Mouse (Mus musculus): ENCODE measurements around the gene Emp1. TPM values are rescaled to one million over a fixed set of nuclear protein-coding genes. Genes with fewer than 3 reads are reported as not detected.

The Emp1 gene
- total and polyA plus RNA-seq, 3 experiments: 0.22 TPM; not detected in 2

DNA sequence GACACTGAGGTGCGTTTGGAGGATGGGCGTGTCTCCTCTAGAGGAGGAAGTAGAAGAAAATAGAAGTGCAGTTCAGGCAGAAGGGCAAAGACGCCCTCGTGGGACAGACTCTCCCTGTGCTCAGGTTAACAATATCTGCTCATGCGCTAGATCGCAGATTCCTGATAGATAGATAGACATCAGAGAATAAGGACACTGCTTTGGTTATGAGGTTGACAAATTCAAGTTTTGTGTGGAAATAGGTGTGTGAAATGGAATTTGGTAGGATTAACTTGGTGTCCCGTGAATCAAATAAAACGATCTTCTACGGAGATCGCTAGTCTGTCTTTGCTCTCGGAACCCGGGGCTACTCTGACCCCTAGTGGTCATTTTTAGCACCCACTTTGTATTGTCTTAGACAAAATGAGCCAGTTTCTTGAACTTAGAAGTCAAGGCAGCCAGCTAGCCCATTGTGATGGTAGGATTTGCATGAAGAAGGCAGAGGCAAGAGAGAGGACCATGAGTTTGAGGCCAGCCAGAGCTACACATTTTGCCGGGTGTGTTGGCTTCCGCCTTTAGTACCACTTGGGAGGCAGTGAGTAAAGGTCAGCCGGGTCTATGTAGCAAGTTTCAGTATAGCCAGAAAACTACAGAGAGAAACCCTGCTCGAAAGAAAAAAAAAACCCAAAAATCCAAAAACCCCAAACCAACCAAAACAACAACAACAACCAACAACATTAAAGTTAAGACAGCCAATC, 15.4 kb downstream of the Emp1 start:
- ATAC-seq (ENCODE audit: extremely low read depth, insufficient number of reproducible peaks, low FRiP score, poor library complexity, severe bottlenecking) (no peak), DNase-seq (ENCODE audit: low spot score) (no peak)
- Histone ChIP-seq H3K36me3 (replicated peaks) (no peaks in the 10 kb centered on the region), H3K4me3 (ENCODE audit: low read depth, low read length) (no peak overlapping the region), H3K4me1 (ENCODE audit: insufficient read depth, low read depth, low read length) (no peaks in the 10 kb centered on the region), H3K9me3 (replicated peaks) (peaks cover 26% of the 10 kb centered on the region), H3K27me3 (ENCODE audit: insufficient read depth, low read length) (no peaks in the 10 kb centered on the region)
- TF ChIP-seq CTCF (IDR thresholded peaks at IDR 0.05; ENCODE audit: low read depth, low read length) (no peak), POLR2AphosphoS5 (IDR thresholded peaks at IDR 0.05; ENCODE audit: insufficient replicate concordance, low read depth, low read length) (no peak), GATA2 (IDR thresholded peaks at IDR 0.05; ENCODE audit: borderline replicate concordance, low read depth, low read length) (no peak), GATA1 (IDR thresholded peaks at IDR 0.05; ENCODE audit: borderline replicate concordance, low read length) (no peak), TAL1 (conservative IDR thresholded peaks at IDR 0.05; ENCODE audit: low read depth, low read length) (no peak)

DNA sequence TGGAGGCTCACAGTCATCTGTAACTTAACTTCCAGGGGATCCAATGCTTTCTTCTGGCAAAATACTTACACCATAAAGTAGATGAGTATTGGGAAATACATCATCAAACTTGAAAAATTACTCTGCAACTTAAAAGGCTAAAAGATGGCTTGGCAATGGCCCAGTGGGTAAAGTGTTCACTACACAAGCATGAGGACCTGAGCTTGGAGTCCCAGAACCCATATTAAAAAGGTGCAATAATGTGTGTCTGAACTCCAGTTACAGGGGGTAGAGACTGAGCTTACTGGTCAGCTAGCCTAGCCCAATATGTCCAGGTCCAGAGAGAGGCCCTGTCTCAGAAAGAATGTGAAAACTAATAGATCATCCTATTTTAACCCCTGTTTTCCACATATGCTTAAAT, 21.6 kb downstream of the Emp1 start:
- H3K27me3 ChIP-seq (ENCODE audit: insufficient read depth, low read length): no peaks in the 10 kb centered on the region
- TF ChIP-seq GATA2 (IDR thresholded peaks at IDR 0.05; ENCODE audit: borderline replicate concordance, low read depth, low read length): no peak
- TF ChIP-seq GATA1 (IDR thresholded peaks at IDR 0.05; ENCODE audit: borderline replicate concordance, low read length): no peak
- TF ChIP-seq TAL1 (conservative IDR thresholded peaks at IDR 0.05; ENCODE audit: low read depth, low read length): no peak
- no peak for TF ChIP-seq POLR2AphosphoS5 (IDR thresholded peaks at IDR 0.05; ENCODE audit: insufficient replicate concordance, low read depth, low read length)
- TF ChIP-seq CTCF (IDR thresholded peaks at IDR 0.05; ENCODE audit: low read depth, low read length): no peak
- no peaks in the 10 kb centered on the region for H3K4me1 ChIP-seq (ENCODE audit: insufficient read depth, low read depth, low read length)
- no peak for DNase-seq (ENCODE audit: low spot score)
- no peak for ATAC-seq (ENCODE audit: extremely low read depth, insufficient number of reproducible peaks, low FRiP score, poor library complexity, severe bottlenecking)
- peaks cover 16% of the 10 kb centered on the region for H3K9me3 ChIP-seq (replicated peaks)
- no peaks in the 10 kb centered on the region for H3K36me3 ChIP-seq (replicated peaks)
- no peak overlapping the region for H3K4me3 ChIP-seq (ENCODE audit: low read depth, low read length)

DNA sequence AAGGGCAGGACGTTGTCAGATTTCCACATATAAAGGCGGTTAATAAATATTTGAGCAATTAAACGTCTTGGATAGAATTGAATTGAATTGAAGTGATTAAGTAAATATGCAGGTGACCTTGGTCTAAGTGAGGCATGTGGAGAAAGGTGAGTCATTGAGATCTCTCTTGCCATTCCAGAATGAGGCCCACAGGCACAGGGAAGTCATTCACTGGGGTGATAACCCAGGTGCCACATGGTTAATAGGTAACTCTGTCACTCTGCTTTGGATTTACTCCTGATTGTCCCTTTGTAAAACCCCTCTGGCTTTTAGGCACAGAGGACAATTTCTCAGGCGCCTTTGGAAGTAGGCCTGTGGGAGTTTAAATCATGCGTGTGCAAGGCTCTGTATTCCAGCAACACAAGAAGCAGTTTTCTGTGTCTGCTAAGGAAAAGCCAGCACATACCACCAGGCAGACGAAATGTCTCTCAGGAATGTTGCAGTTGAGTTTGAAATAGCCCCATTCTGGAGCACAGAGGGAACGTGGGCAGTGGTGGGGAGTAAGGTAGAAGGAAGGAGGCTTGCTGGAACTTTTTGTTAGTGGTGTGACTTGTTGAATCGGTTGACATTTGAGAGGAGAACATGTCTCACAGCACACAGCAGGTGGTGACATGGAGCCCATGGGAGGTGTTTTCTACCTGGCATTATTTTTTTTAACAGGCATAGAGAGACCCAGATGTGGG, 23.6 kb downstream of the Emp1 start:
- no peak overlapping the region for H3K4me3 ChIP-seq (ENCODE audit: low read depth, low read length)
- no peaks in the 10 kb centered on the region for H3K27me3 ChIP-seq (ENCODE audit: insufficient read depth, low read length)
- no peak for DNase-seq (ENCODE audit: low spot score)
- TF ChIP-seq TAL1 (conservative IDR thresholded peaks at IDR 0.05; ENCODE audit: low read depth, low read length): no peak
- no peak for TF ChIP-seq CTCF (IDR thresholded peaks at IDR 0.05; ENCODE audit: low read depth, low read length)
- no peak for TF ChIP-seq POLR2AphosphoS5 (IDR thresholded peaks at IDR 0.05; ENCODE audit: insufficient replicate concordance, low read depth, low read length)
- TF ChIP-seq GATA1 (IDR thresholded peaks at IDR 0.05; ENCODE audit: borderline replicate concordance, low read length): no peak
- no peak for TF ChIP-seq GATA2 (IDR thresholded peaks at IDR 0.05; ENCODE audit: borderline replicate concordance, low read depth, low read length)
- ATAC-seq (ENCODE audit: extremely low read depth, insufficient number of reproducible peaks, low FRiP score, poor library complexity, severe bottlenecking): no peak
- no peaks in the 10 kb centered on the region for H3K4me1 ChIP-seq (ENCODE audit: insufficient read depth, low read depth, low read length)
- peaks cover 18% of the 10 kb centered on the region for H3K9me3 ChIP-seq (replicated peaks)
- H3K36me3 ChIP-seq (replicated peaks): no peaks in the 10 kb centered on the region

DNA sequence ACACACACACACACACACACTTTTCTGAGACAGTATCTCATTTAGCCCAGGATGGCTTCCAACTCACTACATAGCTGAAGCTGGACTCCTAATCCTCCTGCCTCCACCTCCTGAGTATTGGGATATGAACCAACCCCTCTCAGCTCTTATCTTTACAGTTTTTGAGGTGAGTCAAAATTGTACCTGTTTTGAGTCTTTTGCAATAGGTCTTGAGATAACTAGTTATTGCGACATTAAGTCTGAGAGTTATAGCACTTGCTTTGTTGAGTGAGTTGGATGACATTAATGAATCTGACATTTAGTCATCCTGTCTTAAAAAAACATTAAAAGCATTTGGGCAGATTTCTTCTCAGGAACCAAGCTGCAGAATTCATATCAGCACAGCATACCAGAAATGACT, 25.3 kb downstream of the Emp1 start:
- no peak for ATAC-seq (ENCODE audit: extremely low read depth, insufficient number of reproducible peaks, low FRiP score, poor library complexity, severe bottlenecking)
- H3K4me1 ChIP-seq (ENCODE audit: insufficient read depth, low read depth, low read length): no peaks in the 10 kb centered on the region
- no peaks in the 10 kb centered on the region for H3K36me3 ChIP-seq (replicated peaks)
- H3K4me3 ChIP-seq (ENCODE audit: low read depth, low read length): no peak overlapping the region
- H3K27me3 ChIP-seq (ENCODE audit: insufficient read depth, low read length): no peaks in the 10 kb centered on the region
- DNase-seq (ENCODE audit: low spot score): no peak
- H3K9me3 ChIP-seq (replicated peaks): peaks cover 19% of the 10 kb centered on the region
- TF ChIP-seq CTCF (IDR thresholded peaks at IDR 0.05; ENCODE audit: low read depth, low read length) (no peak), GATA2 (IDR thresholded peaks at IDR 0.05; ENCODE audit: borderline replicate concordance, low read depth, low read length) (no peak), TAL1 (conservative IDR thresholded peaks at IDR 0.05; ENCODE audit: low read depth, low read length) (no peak), POLR2AphosphoS5 (IDR thresholded peaks at IDR 0.05; ENCODE audit: insufficient replicate concordance, low read depth, low read length) (no peak), GATA1 (IDR thresholded peaks at IDR 0.05; ENCODE audit: borderline replicate concordance, low read length) (no peak)

DNA sequence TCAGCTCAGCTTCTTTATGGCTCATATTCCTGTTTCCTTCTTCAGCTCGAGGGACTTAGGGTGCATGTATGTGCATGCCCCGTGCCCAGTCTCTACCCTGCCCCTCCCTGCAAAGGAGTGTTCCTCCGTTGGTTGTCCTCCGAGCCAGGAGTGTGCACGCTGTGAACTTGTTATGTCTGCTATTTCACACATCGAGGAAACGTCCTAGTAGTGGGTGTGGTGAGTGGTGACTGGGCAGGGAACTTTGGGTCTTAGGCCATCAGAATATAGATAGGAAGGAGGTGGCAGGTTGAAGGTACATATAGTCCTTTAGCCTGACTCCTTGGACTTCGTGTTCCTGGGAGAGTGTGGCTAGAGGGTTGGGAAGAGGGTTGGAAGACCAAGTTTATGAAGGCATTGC, 26.4 kb downstream of the Emp1 start:
- no peaks in the 10 kb centered on the region for H3K36me3 ChIP-seq (replicated peaks)
- DNase-seq (ENCODE audit: low spot score) (no peak), ATAC-seq (ENCODE audit: extremely low read depth, insufficient number of reproducible peaks, low FRiP score, poor library complexity, severe bottlenecking) (no peak)
- H3K27me3 ChIP-seq (ENCODE audit: insufficient read depth, low read length): no peaks in the 10 kb centered on the region
- H3K4me3 ChIP-seq (ENCODE audit: low read depth, low read length): no peak overlapping the region
- H3K9me3 ChIP-seq (replicated peaks): peaks cover 19% of the 10 kb centered on the region
- TF ChIP-seq GATA1 (IDR thresholded peaks at IDR 0.05; ENCODE audit: borderline replicate concordance, low read length) (no peak), GATA2 (IDR thresholded peaks at IDR 0.05; ENCODE audit: borderline replicate concordance, low read depth, low read length) (no peak), CTCF (IDR thresholded peaks at IDR 0.05; ENCODE audit: low read depth, low read length) (no peak), POLR2AphosphoS5 (IDR thresholded peaks at IDR 0.05; ENCODE audit: insufficient replicate concordance, low read depth, low read length) (no peak), TAL1 (conservative IDR thresholded peaks at IDR 0.05; ENCODE audit: low read depth, low read length) (no peak)
- H3K4me1 ChIP-seq (ENCODE audit: insufficient read depth, low read depth, low read length): no peaks in the 10 kb centered on the region

DNA sequence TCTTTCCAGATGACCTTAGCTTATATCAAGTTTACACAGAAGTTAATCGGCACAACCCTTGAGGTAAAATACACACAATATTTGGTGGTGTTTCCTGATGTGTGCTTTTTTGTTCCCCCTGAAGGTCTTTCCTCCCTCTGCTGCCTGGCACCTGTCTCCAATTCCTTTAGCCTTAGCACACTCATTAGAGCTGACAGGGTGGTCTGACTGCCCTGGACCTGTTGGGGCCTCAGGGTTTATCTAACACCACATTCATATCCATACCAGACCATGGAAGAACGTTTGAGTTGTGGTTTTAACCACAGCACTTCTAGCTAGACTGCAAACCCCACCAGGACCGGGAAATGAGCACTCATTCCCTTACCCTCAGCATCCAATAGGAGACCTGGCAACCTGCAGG, 28.1 kb downstream of the Emp1 start:
- H3K9me3 ChIP-seq (replicated peaks): peaks cover 20% of the 10 kb centered on the region
- TF ChIP-seq POLR2AphosphoS5 (IDR thresholded peaks at IDR 0.05; ENCODE audit: insufficient replicate concordance, low read depth, low read length) (no peak), CTCF (IDR thresholded peaks at IDR 0.05; ENCODE audit: low read depth, low read length) (no peak), TAL1 (conservative IDR thresholded peaks at IDR 0.05; ENCODE audit: low read depth, low read length) (no peak), GATA2 (IDR thresholded peaks at IDR 0.05; ENCODE audit: borderline replicate concordance, low read depth, low read length) (no peak), GATA1 (IDR thresholded peaks at IDR 0.05; ENCODE audit: borderline replicate concordance, low read length) (no peak)
- H3K36me3 ChIP-seq (replicated peaks): no peaks in the 10 kb centered on the region
- H3K4me3 ChIP-seq (ENCODE audit: low read depth, low read length): no peak overlapping the region
- no peaks in the 10 kb centered on the region for H3K4me1 ChIP-seq (ENCODE audit: insufficient read depth, low read depth, low read length)
- ATAC-seq (ENCODE audit: extremely low read depth, insufficient number of reproducible peaks, low FRiP score, poor library complexity, severe bottlenecking): no peak
- DNase-seq (ENCODE audit: low spot score): no peak
- H3K27me3 ChIP-seq (ENCODE audit: insufficient read depth, low read length): no peaks in the 10 kb centered on the region
